Mouse (Mus musculus): ENCODE data around the gene 4930452B06Rik.

Gene 4930452B06Rik

DNA sequence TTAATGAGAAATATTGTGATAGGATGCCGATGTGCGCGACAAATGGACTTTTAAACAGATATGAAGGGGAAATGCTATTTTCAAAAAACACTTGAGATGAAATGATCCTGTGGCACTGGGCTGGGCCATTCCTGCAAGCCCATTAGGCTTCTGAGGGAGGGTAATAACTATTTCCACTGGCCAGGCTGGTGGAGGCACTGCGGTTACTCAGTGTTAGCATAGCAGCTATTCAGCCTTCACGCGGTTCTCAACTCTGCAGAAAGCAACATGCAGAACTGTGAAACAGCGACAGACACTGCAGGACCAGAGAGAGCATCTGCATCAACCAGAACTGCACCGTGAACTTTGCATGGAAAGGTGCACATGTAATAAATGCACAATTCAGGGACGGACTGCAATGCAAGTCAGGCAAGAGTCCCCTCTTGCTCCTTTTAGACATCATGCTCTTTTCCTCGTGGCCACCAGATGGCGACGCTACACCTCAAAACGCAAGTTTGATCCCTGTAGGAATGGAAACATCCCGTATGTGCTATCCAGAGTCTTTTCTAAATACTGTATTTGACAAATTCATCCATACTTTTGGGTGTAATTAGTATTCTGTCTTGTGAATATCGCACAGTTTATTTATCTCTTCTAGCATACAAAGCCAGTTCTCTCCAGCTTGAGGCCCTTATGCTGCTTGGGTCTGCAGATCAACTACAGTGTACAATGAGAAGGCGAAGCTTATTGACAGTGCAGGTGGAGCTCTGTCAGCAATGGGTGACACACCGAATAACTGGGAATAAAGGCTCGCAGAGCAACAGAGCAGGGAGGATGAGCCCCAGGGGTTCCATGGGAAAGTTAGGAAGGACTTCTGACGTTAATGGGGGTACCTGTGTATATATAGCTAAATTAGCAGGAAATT, 205.6 kb downstream of the 4930452B06Rik start:
- in situ Hi-C loops (cut with MseI, MboI): loop anchor here (10.0 kb wide), 2 partner anchors 106 to 144 kb away; no protein-coding TSS in a partner anchor

DNA sequence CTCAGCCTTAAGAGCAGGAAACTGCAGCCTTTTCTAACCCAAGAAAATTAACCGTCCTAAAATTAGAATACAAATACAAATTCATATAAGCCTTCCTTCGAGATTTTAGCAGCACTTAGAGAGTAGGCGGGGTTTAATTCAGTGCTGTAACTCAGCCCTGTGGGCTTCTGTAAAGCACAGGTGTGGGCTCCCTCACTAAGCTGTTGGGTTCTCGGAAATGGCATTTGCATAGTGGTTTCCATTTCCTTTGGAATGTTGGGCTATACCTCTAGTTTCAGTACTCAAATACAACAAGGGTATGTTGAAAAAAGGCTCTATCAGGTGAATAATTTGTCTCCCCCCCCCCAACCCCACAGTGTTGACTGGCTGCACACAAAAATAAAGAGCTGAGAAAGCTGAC, 206.3 kb downstream of the 4930452B06Rik start:
- in situ Hi-C loops (cut with MseI, MboI): loop anchor here (10.0 kb wide), 2 partner anchors 105 to 145 kb away; no protein-coding TSS in a partner anchor

DNA sequence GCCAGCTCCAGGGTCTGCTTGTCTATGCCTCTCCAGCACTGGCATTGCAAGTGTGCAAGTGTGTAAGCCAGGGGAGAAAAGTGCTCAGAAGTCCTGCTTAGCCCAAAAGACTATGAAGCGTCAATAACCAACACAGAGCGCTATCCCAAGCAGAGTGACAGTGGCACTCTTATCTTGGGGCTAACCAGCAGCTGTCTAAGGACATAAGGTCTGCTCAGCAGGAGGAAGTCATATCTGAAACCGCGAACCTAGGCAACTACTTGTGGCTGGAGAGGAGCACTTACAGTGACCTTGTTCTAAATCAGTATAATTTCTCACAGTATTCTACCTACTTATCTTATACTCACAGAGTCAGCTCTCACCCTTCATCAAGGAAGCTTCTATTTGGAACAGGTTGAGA, 214.9 kb downstream of the 4930452B06Rik start:
- in situ Hi-C loops (cut with MseI, MboI): no loop called here

DNA sequence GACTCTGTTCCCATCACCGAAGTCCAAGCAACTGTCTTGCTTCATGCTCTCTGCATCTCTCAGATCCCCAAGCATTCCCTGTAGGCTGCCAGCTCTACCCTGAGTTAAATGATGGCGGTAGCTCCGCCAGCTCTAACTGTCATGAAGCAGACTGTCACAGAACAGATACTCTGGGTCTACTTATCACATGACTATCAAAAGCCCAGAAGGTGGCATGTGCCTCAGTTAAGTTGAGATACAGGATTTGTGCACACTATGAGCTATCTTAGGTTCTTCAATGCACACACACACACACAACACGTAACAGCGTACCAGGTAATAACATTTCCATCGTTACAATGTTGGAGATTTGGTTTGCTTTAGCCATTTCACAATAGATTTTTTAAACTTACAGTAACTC, 215.7 kb downstream of the 4930452B06Rik start:
- in situ Hi-C loops (cut with MseI, MboI): no loop called here

DNA sequence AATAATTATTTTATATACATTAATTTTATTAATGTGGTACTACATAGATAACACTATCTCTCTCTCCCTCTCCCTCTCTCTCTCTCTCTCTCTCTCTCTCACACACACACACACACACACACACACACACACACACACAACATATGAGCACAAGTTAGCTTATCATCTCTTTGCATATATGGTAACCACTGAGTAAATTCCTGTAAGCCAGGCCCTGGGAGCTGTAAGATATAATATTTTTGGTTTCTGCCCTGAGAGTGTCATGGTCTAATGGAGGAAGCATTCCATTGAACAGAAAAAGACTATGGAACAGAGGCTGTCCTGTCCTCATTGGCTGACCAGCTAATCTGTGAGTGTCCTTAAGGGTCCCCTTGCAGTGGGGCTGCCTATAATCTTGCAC, 216.7 kb downstream of the 4930452B06Rik start:
- in situ Hi-C loops (cut with MseI, MboI): no loop called here

DNA sequence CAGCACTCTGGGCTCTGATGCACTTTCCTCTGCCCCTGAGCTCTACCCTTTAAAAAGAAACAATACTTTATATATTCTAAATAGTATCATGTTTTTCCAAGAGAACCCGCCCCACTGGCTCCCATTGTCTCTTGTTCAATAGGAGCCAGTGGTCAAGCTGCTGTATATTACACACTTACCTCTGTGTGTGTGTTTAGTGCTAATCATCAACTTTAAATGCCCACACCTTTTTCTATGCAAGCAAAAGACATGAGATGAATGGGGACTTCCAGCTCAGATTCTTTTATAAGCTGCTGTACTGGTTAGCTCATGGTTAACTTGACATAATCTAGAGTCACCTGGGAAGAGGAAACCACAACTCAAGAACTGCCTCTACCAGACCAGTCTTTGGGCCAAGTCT, 218.7 kb downstream of the 4930452B06Rik start:
- in situ Hi-C loops (cut with MseI, MboI): no loop called here

DNA sequence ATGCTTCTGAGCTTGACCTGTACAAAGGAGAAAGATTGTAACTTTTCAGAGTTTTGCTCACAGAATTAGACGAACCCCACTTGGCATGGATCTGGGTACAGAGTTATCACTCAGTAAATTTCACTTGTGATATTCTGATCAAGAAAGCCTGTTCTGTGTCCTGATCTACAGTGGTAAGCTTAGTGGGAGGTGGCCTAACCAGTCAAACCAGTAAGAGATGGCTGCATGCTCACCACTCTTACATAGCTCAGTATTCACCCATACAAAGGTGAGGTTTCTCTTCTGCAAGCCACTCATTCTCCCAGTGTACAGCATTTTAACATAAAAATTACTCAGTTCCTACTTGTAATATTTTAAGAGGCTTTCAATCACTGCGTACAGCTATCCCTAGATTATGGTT, 221.7 kb downstream of the 4930452B06Rik start:
- in situ Hi-C loops (cut with MseI, MboI): no loop called here

DNA sequence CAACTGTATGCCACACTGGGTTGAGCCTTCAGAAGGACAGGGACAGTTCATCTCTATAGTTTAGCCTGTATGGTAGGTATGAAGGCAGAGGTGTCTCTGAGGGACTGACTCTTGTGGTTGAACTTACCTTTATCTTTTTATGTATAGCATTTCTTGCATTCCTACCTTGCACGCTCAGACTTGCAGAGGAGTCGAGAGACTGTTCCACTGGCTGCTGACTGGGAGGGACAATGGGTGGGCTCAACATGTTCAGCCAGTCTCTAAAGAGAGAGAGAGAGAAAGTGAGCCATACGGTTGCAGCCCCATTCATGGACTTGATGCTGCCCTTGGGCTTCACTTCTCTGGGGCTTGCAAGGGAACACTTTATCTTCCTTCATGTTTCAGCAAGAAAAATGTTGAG, 223.3 kb downstream of the 4930452B06Rik start:
- in situ Hi-C loops (cut with MseI, MboI): no loop called here

DNA sequence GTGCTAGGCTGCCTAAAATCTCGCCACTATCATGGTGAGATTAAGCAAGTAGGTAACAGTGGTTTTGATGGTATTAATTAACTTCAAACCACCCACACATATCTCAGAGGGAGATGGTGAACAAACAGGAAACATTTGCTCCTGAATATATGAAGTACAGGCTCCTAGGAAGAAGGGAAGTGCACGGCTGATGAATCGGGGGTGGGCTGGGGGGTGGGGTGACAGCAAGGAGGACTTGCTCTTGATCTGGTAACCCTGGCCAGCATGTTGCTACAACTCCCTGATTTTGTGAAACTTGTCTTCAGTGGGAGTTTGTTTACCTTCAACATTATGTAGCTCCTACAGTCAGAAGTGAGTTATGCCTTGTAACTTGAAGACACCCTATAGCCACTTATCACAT, 224.4 kb downstream of the 4930452B06Rik start:
- in situ Hi-C loops (cut with MseI, MboI): no loop called here

DNA sequence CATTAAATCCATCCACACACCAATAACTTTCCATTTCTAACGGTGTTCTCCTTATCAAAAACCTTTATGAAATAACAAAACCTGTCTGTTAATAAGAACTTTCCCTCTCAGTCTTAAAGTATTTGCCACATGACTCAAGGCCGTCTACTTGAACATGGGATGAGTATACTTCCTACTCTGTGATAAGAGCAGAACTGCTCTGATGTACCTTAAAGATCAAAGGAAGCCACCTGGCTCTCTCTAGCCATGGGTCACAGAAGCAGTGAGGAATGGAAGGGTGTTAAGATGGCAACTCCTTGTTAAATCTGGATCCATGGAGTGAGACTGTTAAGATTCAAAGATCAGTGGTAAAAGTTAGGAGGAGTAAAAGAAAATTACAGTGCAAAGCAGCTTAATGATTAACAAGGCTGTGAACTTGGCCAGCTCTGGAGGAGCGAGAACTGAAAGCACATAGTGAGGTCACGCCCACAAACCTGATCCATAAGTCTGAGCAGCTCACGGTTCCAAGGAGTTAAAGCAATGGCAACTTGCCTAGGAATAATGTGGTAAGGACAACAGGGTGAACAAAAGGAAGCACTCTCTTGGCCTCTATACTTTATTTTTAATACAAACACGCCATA, 235.3 kb downstream of the 4930452B06Rik start:
- in situ Hi-C loops (cut with MseI, MboI): no loop called here

DNA sequence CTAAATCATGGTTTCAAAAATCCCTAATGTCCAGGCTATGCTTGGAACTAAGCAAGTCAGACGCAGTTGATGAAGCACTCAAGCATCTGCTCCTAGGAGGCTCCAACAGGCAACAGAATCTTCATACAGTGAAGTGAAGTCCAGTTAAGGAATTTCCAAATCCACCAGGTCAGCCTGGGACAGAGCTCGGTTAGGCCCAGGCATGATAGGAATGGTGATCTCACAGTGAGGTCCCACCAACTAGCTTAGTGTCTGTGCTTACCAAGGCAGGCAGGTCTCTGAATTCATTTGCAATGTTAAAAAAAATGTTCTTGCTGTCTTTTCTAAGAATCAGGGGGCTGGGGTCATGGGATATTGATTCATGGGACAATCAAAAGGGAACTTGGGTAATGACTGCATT, 236.3 kb downstream of the 4930452B06Rik start:
- in situ Hi-C loops (cut with MseI, MboI): no loop called here

DNA sequence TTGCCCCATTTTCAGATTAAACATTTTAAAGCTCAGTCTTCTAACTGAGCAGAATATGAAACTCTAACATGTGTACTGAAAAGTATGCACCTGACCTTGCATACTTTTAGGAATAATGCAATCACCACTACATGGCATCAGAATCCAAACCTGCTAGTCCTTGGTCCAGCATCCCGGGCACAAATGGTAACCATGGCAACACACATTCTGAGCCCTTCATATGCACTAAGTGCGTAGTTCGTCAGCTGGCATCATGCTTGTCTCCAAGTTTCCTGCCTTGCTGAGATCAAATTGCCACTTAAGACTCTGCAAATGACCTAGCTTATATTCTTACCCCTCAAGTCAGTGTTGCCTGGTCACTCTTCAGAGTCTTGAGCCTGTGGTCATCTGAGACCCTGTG, 243.2 kb downstream of the 4930452B06Rik start:
- in situ Hi-C loops (cut with MseI, MboI): no loop called here

DNA sequence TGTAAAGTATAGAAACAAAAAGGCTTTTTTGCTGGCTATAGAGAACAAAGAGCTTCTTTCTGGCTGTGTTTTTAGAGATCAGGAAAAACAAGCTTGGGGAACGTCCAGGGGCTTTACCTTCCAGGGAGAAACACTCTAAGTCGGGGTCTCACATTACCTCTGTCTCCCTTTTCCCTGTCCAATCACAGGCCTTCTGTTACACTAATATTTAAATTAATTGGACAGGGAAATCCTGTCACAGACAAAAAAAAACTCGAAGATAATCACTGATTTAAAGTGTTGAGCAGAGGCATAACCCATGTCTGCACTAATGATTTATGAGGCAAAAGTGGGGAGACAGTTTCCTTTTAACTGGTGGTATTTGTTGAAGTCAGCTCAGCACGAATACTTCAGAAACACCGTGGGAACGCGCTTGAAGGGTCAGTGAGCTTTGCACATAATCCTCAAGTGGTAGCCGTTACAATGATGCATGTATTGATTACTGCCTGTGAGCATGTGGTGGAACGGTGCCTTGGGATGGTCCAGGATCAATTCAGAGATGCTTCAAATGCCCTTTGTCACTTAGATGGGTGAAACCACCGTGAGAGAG, 244.7 kb downstream of the 4930452B06Rik start:
- in situ Hi-C loops (cut with MseI, MboI): no loop called here

DNA sequence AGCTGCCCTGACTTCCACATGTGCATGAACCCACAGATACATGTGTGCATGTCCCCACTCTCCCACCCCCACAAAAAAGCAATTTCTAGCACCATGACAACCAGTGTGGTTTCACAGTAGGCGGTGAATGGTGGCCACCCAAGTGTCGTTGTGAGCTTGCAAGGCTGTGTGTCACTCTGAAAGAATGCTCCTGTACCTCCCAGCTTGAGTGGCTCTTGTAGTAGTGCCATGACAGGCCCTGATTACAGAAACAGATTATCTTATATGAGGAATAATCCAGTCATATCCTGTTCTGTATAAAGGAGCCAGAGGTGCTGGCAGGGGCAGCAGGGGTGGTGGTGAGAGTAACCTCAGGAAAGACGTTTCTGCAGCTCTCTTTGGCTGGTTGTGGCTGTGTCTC, 247.4 kb downstream of the 4930452B06Rik start:
- in situ Hi-C loops (cut with MseI, MboI): no loop called here

DNA sequence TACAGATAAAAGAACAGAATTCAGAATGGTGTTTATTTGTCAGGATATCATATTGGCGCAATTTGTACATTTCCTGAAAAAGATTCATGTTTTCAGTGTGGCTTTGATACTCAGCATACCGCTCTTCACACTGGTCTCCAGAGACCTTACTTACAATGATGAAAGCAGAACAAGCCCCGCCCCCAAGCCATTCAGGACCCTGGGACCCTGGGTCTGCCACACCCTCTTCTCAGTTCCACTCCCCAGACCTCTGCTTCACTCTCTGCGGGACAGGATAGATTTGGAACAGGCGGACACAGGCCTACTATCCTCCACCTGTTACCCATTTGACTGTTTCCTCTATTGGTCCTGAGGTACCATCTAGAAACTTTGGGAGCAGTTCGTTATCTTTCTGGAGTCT, 260.1 kb downstream of the 4930452B06Rik start:
- in situ Hi-C loops (cut with MseI, MboI): no loop called here

DNA sequence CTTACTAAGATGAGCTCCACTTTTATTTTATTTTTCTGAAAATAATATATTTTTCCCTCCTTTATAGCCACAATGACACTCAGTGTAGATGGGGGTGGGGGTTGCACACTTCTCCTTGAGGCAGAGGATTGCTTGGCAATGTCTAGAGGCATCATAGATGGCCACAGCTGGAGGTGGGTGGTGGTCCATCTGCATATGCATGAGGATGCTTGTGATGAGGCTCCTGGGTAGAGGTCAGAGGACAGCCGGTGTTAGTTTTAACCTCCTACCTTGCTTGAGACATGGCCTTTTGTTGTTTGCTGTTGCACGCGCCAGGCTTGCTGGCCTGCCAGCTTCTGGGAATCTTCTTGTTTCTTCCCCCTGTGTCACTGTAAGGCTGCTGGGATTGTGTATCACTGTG, 262.7 kb downstream of the 4930452B06Rik start:
- in situ Hi-C loops (cut with MseI, MboI): no loop called here

DNA sequence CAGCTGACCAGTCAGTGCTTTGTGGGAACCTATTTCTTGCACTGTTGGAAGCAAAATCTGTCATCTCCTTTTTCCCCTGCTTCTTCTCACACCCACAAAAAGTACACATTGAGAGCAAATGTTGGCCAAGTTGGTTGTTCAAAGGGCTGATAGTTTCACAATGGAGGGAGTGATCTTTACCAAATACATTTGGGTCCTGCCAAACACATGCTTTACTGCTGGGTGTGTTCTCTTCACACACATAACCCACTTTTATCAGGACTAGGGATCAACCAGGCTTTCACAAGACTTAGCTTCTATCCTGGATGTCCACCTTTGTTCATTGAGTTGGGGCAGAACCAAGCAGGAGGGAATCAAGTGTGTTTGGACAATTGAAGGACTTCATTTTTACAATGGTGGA, 267.5 kb downstream of the 4930452B06Rik start:
- in situ Hi-C loops (cut with MseI, MboI): no loop called here

DNA sequence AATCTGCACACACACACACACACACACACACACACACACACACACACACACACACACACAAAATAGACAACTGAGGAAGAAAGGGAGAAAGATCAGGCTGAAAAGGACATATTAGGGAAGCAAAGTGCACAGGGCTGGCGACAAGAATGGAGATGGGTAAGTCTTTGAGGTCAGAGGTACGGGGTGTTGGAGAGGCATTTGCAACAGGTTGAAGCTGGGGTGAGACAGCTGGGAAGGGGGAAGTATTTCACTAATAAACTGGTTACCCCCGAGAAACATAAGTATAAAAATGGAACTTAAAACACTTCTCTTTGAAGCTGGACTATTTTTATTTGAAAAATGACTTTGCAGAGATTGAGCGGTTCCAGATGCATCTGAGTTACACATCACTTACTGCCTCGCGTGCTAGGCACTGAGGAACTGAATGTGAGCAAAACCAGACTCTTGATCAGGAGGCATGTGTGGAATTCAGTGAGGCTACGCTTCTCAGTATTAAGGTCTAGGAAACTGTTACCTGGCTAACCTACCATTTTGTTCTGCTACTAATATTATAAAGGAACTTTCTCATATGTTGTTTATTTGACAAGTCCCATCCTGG, 270.3 kb downstream of the 4930452B06Rik start:
- in situ Hi-C loops (cut with MseI, MboI): no loop called here

DNA sequence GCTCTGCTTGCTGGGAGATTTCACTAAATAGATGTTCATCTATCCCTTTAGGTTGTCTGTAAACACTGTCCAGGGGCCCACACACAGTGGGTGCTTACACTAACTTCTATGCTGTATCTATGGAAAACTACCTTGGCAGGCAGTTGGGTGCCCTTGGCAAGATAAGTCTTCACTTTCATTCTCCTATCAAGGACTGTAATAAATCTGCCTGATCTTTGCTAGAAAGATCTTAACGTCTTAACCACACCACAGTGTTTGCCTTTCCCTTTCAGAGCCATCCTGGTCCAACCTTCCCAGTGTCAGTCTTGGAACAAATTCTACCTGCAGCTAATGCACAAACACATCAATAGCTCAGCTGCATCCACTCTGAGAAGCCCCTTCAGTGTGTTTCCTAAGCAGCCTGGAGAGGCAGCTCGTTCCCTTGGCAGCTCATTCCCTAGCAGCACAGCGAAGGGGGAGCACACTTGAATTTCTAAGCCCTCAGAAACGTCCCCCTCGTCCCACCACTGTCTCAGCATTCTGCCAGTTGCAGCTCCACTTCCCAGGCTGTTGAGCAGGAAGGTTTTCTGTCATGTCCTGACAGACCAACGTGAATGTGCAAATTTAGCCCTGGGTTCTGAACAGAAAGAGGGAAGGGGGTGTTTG, 273.7 kb downstream of the 4930452B06Rik start:
- in situ Hi-C loops (cut with MseI, MboI): no loop called here

Data from mouse trophoblast stem cell (cell line).